Mouse (Mus musculus): Measurements from ENCODE around the gene Cnpy4. TPM values are rescaled to one million over a fixed set of nuclear protein-coding genes. Genes with fewer than 3 reads are reported as not detected.

Cnpy4 gene
- 26.1 and 27.1 TPM in 2 replicates for polyA plus RNA-seq (2015; fragmentation: Nextera tagmentation; extraction: Ambion mirVana)

GRCm38 (mm10) chr5:138186950-138187638 lies at the start of gene Cnpy4, which contains the start of gene Taf6:
TSS of gene Cnpy4 (plus strand) at chr5:138187485.
TSS of gene Taf6 (minus strand) at chr5:138187451.
- H3K36me3 ChIP-seq = peaks cover 49% of the 10 kb centered on the region
- H3K9me3 ChIP-seq = no peaks in the 10 kb centered on the region
- ATAC-seq (ENCODE audit: extremely low read depth, insufficient number of reproducible peaks, low FRiP score, low TSS enrichment) = peak; percentile 69
- no peaks in the 10 kb centered on the region for H3K27me3 ChIP-seq (replicated peaks)
- peaks cover 20% of the 10 kb centered on the region for H3K4me1 ChIP-seq
- under 1% methylated on average over 31 of the region's 31 CpGs for WGBS
- H3K4me3 ChIP-seq = peak within 1 kb of the TSS; percentile 72
- H3K9ac ChIP-seq = peak within 1 kb of the TSS; percentile 91
- H3K27ac ChIP-seq (replicated peaks) = peak within 1 kb of the TSS; percentile 74
- peak within 1 kb of the TSS; percentile 77 for H3K4me2 ChIP-seq

GRCm38 (mm10) chr5:138137935-138138549 lies 49.2 kb upstream of the Cnpy4 start:
- no peak for ATAC-seq (ENCODE audit: extremely low read depth, insufficient number of reproducible peaks, low FRiP score, low TSS enrichment)
- no peaks in the 10 kb centered on the region for H3K9me3 ChIP-seq
- 55% methylated on average over 8 of the region's 8 CpGs for WGBS
- H3K27me3 ChIP-seq (replicated peaks) = no peaks in the 10 kb centered on the region
- no peak overlapping the region for H3K9ac ChIP-seq
- H3K4me1 ChIP-seq = peaks cover 10% of the 10 kb centered on the region
- no peak overlapping the region for H3K27ac ChIP-seq (replicated peaks)
- H3K4me2 ChIP-seq = no peak overlapping the region
- H3K4me3 ChIP-seq = no peak overlapping the region
- peaks cover 42% of the 10 kb centered on the region for H3K36me3 ChIP-seq

GRCm38 (mm10) chr5:138138585-138138984 lies 48.7 kb upstream of the Cnpy4 start:
- Histone ChIP-seq H3K9ac (no peak overlapping the region), H3K27me3 (replicated peaks) (no peaks in the 10 kb centered on the region), H3K36me3 (peaks cover 42% of the 10 kb centered on the region), H3K4me2 (no peak overlapping the region), H3K4me3 (no peak overlapping the region), H3K9me3 (no peaks in the 10 kb centered on the region), H3K4me1 (peaks cover 10% of the 10 kb centered on the region), H3K27ac (replicated peaks) (no peak overlapping the region)
- 55% methylated on average over 4 of the region's 4 CpGs for WGBS
- no peak for ATAC-seq (ENCODE audit: extremely low read depth, insufficient number of reproducible peaks, low FRiP score, low TSS enrichment)

DNA sequence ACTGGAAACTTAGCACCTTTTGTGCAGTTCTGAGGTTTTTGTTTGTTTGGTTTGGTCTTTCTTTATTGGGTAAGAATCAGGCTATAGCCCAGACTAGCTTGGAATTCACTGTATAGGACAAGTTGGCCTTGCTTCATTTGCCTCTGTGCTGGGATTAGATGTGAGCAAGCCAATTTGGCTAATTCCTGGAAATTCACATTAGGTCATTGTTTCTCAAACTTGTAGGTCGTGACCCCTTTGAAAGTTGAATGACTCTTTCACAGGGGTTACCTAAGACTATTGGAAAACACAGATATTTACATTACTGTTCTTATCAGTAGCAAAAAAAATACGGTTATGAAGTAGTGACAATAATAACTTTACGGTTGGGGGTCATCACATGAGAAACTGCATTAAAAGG lies 32.9 kb upstream of the Cnpy4 start:
- WGBS = 81% methylated on average over 3 of the region's 3 CpGs
- Histone ChIP-seq H3K4me1 (peaks cover 11% of the 10 kb centered on the region), H3K9ac (peak overlapping the region; percentile 90)

GRCm38 (mm10) chr5:138155443-138155976 lies 31.8 kb upstream of the Cnpy4 start, which contains the start of gene Zfp113:
TSS of gene Zfp113 (minus strand) at chr5:138155744.
- WGBS = under 1% methylated on average over 31 of the region's 31 CpGs
- Histone ChIP-seq H3K4me1 (peaks cover 14% of the 10 kb centered on the region), H3K36me3 (peaks cover 27% of the 10 kb centered on the region), H3K4me2 (peak within 1 kb of the TSS; percentile 87), H3K9ac (peak within 1 kb of the TSS; percentile 90), H3K27me3 (replicated peaks) (no peaks in the 10 kb centered on the region), H3K27ac (replicated peaks) (peak within 1 kb of the TSS; percentile 92), H3K4me3 (peak within 1 kb of the TSS; percentile 80), H3K9me3 (no peaks in the 10 kb centered on the region)
- peak; percentile 84 for ATAC-seq (ENCODE audit: extremely low read depth, insufficient number of reproducible peaks, low FRiP score, low TSS enrichment)

More for the DNA sequence above, 32.9 kb upstream of the Cnpy4 start:
- Histone ChIP-seq H3K4me3 (peak overlapping the region; percentile 80), H3K27ac (replicated peaks) (no peak overlapping the region), H3K36me3 (peaks cover 32% of the 10 kb centered on the region), H3K9me3 (no peaks in the 10 kb centered on the region), H3K27me3 (replicated peaks) (no peaks in the 10 kb centered on the region), H3K4me2 (peak overlapping the region; percentile 87)
- ATAC-seq (ENCODE audit: extremely low read depth, insufficient number of reproducible peaks, low FRiP score, low TSS enrichment) = no peak

DNA sequence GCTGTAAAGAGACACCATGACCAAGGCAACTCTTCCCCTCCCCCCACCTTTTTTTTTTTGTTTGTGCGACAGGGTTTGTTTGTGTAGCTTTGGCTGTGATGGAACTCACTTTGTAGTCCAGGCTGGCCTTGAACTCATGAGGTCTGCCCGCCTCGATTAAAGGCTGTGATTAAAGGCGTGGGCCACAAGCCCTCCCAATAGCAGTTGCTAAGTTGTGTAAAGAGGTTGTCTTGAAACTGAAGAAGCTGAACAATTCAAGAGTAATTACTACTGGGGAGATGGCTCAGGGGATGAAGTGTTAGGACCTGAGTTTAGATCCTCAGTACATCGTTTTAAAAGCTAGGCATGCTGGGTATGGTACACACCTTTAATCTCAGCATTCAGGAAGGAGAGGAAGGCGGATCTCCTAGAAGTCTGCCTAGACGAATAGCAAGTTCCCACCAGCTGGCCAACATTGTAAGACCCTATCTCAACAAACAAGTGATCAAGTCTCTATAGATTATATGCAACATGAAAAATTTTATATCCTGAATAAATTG lies 27.0 kb upstream of the Cnpy4 start:
- peak overlapping the region; percentile 89 for H3K4me3 ChIP-seq
- H3K9ac ChIP-seq = peak overlapping the region; percentile 95
- H3K27me3 ChIP-seq (replicated peaks) = no peaks in the 10 kb centered on the region
- ATAC-seq (ENCODE audit: extremely low read depth, insufficient number of reproducible peaks, low FRiP score, low TSS enrichment) = no peak
- peak overlapping the region; percentile 65 for H3K27ac ChIP-seq (replicated peaks)
- WGBS = 61% methylated on average over 7 of the region's 7 CpGs
- H3K4me1 ChIP-seq = peaks cover 23% of the 10 kb centered on the region
- peaks cover 32% of the 10 kb centered on the region for H3K36me3 ChIP-seq
- H3K9me3 ChIP-seq = no peaks in the 10 kb centered on the region
- peak overlapping the region; percentile 87 for H3K4me2 ChIP-seq

DNA sequence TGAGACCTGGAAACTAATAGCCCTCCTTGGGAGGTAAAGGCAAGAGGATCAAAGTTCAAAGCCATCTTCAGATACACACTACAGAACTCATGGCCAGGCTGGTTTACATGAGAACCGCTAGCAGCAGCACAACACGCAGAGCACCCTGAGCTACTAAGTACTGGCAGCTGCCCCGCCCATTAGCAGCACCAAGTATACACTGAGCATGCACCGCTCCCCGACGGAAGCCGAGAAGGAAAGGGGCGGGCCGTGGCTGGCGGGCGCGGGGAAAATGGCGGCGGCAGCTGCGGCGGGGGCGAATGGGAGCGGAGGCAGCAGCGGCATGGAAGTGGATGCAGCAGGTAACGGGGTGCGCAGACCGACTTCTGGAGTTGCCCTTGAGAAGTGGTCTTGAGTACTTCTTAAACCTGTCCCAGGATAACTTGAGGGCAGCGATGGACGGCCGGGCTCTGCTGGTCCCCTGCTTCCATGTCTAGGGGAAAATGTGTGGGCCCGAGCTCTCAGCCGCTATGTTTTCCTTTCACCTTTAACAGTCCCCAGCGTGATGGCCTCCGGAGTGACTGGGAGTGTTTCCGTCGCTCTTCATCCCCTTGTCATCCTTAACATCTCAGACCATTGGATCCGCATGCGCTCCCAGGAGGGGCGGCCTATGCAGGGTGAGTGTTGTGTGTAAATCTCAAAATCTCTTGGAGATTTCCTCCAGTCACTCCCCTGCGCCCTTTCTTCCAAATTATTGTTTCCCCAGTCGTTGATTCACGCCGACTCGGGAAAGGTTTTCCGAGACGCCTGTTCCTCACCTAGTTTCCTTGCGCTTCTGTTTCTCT lies 26.2 kb upstream of the Cnpy4 start, which contains the start of gene Cops6:
Gene Cops6, plus strand, starts transcription at position 230 of the 824 bp plus-strand sequence.
- peak; percentile 87 for ATAC-seq (ENCODE audit: extremely low read depth, insufficient number of reproducible peaks, low FRiP score, low TSS enrichment)
- Histone ChIP-seq H3K27ac (replicated peaks) (peak within 1 kb of the TSS; percentile 79), H3K9ac (peak within 1 kb of the TSS; percentile 95), H3K4me2 (peak within 1 kb of the TSS; percentile 87), H3K4me3 (peak within 1 kb of the TSS; percentile 89), H3K36me3 (peaks cover 40% of the 10 kb centered on the region), H3K4me1 (peaks cover 21% of the 10 kb centered on the region), H3K9me3 (no peaks in the 10 kb centered on the region), H3K27me3 (replicated peaks) (no peaks in the 10 kb centered on the region)
- 1% methylated on average over 42 of the region's 42 CpGs for WGBS

DNA sequence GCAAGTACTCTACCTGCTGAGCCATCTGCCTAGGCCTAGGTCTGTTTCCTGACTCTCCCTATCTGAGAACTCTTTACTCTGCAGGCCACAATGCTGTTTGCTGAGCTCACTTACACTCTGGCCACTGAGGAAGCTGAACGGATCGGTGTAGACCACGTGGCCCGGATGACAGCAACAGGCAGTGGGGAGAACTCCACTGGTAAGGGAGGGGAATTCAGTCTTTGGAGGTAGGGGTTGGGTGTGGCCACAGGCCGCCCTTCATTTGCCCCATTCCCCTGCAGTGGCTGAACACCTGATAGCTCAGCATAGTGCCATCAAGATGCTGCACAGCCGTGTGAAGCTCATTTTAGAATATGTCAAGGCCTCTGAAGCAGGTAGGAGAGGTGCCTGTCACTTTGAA lies 24.2 kb upstream of the Cnpy4 start:
- H3K4me3 ChIP-seq = no peak overlapping the region
- peaks cover 60% of the 10 kb centered on the region for H3K36me3 ChIP-seq
- no peak for ATAC-seq (ENCODE audit: extremely low read depth, insufficient number of reproducible peaks, low FRiP score, low TSS enrichment)
- WGBS = 67% methylated on average over 6 of the region's 6 CpGs
- peaks cover 21% of the 10 kb centered on the region for H3K4me1 ChIP-seq
- no peaks in the 10 kb centered on the region for H3K27me3 ChIP-seq (replicated peaks)
- no peak overlapping the region for H3K4me2 ChIP-seq
- H3K9me3 ChIP-seq = no peaks in the 10 kb centered on the region
- no peak overlapping the region for H3K27ac ChIP-seq (replicated peaks)
- no peak overlapping the region for H3K9ac ChIP-seq

DNA sequence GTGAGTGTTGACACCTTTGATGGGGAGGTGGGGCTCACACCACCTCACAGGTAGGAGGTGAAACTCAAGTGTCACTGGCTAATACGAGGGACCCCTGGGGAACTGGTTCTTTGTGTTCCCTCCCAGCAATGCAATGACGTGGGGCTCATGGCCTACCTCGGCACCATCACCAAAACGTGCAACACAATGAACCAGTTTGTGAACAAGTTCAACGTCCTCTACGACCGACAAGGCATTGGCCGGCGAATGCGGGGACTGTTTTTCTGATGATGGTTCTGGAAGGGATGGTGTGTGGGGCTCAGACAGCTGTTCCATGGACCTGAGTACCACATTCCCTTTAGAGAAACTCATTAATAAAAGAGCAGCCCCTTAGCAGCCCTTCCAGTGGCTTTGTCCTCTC lies 23.7 kb upstream of the Cnpy4 start:
- ATAC-seq (ENCODE audit: extremely low read depth, insufficient number of reproducible peaks, low FRiP score, low TSS enrichment) = no peak
- Histone ChIP-seq H3K9ac (no peak overlapping the region), H3K27me3 (replicated peaks) (no peaks in the 10 kb centered on the region), H3K4me1 (peaks cover 21% of the 10 kb centered on the region), H3K36me3 (peaks cover 66% of the 10 kb centered on the region), H3K4me3 (no peak overlapping the region), H3K27ac (replicated peaks) (no peak overlapping the region), H3K9me3 (no peaks in the 10 kb centered on the region), H3K4me2 (no peak overlapping the region)
- WGBS = 75% methylated on average over 10 of the region's 10 CpGs

DNA sequence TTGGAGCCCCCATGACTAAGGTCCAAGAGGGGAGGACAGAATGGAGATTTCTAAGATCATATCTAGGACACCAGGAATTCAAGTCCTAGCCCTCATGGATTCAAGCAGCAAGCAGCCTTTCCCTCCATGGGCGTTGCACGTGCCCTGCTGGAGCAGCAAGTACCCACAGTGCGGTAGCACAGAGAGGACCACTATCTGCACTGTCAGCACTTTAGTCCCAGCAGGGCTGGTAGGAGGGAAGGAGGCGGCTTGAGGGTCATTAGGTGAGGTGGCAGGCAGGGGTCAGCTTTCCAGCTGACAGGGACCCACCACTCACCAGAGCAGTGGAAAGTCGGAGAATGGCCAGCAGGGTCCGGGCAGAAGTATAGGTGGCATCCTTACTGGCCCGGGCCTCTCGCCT lies 21.7 kb upstream of the Cnpy4 start:
- 73% methylated on average over 8 of the region's 8 CpGs for whole genome bisulfite sequencing
- peaks cover 78% of the 10 kb centered on the region for H3K36me3 ChIP-seq
- no peak for ATAC-seq (ENCODE audit: extremely low read depth, insufficient number of reproducible peaks, low FRiP score, low TSS enrichment)

More for the DNA sequence above, 21.7 kb upstream of the Cnpy4 start:
- Histone ChIP-seq H3K9me3 (no peaks in the 10 kb centered on the region), H3K9ac (no peak overlapping the region), H3K27me3 (replicated peaks) (no peaks in the 10 kb centered on the region), H3K4me2 (no peak overlapping the region), H3K4me3 (no peak overlapping the region), H3K27ac (replicated peaks) (no peak overlapping the region), H3K4me1 (peaks cover 29% of the 10 kb centered on the region)
